Mouse (Mus musculus) ES-E14 (cell line): Measurements from ENCODE around the gene Slc6a21.

Source experiments
- CHD2 ChIP-seq: IDR thresholded peaks from 2 replicates; pipeline ENCODE4 v1.6.1; 2014; ENCODE audit warnings: mild to moderate bottlenecking, low read depth, low read length, inconsistent platforms
- HCFC1 ChIP-seq: IDR thresholded peaks from 2 replicates; pipeline ENCODE4 v1.6.1; 2012; ENCODE audit warnings: low read length, inconsistent platforms, borderline replicate concordance; ENCODE audit not compliant: insufficient read depth
- MAFK ChIP-seq: IDR thresholded peaks from 2 replicates; pipeline ENCODE4 v1.6.1; 2014; ENCODE audit warnings: mild to moderate bottlenecking, low read depth, low read length, inconsistent platforms; ENCODE audit not compliant: insufficient read depth
- ZC3H11A ChIP-seq: IDR thresholded peaks from 2 replicates; pipeline ENCODE4 v1.6.1; 2012; ENCODE audit warnings: low read depth, mild to moderate bottlenecking, inconsistent platforms, low read length, borderline replicate concordance
- ZNF384 ChIP-seq: IDR thresholded peaks from 2 replicates; pipeline ENCODE4 v1.6.1; 2012; ENCODE audit warnings: low read depth, low read length, inconsistent platforms

DNA sequence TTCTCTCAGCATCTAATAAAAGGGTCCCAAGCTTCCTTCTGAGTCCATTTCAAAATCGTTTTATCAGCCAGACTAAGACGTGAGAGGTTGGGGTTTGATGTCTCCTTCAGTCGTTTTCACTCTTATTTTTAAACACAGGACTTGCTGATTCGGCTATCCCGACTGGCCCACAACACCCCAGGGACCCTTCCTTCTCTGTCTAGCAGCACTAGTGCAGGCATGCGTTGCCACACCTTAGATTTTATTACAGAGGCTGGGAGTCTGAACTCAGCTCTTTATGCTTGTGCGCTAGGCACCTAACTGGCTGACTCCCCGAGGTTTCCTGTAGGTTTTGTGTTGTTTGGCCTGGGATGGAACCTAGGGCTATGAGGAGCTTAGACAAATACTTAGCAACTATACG, 36.2 kb downstream of the Slc6a21 start:
- TF ChIP-seq CHD2 (no peak), HCFC1 (no peak), ZC3H11A (no peak), MAFK (0 out of 2 replicates have a peak, but pooled peaks have one; percentile 3), ZNF384 (no peak)
